Mouse (Mus musculus) mature B cell (primary cell): Measurements from ENCODE around the gene Btbd35f4.
"Not testable (repeated sequence)": the region's sequence is repeated elsewhere in the genome, so short reads cannot be mapped to it uniquely, and the experiment has no call there.

Experiments used
- in situ Hi-C: fragments of 300-500 bp; cut with MboI; formaldehyde crosslinking; loops from 2 replicates; pipeline ENCODE4 v1.14.3; 2019

Btbd35f4 gene

DNA sequence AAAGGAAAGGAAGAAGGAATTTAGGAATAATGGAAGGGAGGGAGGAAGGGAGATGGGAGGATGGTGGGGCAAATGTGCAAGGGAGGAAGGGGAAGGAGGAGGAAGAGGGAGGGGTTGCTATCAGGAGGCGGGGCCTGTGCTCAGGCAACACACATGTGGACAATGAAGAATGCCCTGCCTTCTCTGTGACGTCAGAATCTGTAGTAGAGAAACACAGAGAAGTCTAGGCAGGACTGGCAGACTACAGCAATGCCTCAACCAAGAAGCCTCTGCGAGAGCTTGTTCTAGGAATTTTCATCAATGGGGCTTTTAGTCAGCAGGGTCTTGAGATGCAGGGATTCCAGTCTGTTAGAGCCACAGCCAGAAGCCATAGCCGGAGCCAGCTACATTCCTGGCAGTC is at the start of gene Btbd35f4:
Gene Btbd35f4 (plus strand): TSS at position 301 of the 400 bp plus-strand sequence.
- in situ Hi-C loops, result not testable (repeated sequence)

DNA sequence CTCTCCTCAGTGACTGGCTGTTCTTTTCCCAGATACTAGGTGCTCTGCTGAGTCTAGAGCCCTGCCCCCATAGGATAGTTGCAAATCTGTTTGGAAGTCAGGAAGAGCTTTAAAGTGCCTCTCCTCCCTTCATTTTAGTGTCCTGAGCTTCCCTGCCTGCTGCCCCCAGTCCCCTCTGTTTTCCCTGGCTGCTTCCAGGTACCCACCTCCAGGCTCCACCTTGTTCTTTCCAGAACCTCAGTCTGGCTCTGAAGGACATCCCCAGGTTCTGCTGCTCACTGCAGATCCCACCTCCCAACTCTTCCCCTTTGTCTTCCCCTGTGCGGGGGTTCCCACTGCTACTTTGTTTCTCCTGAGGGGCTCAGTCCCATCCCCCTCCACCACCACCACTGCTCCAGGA is 39.7 kb downstream of the Btbd35f4 start:
- in situ Hi-C loops, result not testable (repeated sequence)
